Mouse (Mus musculus): ENCODE measurements around the gene Ppp1r27. TPM values are rescaled to one million over a fixed set of nuclear protein-coding genes. Genes with fewer than 3 reads are reported as not detected.
A peak's percentile ranks its signal among the peaks of the same experiment; 100 is the strongest.
"Not testable (repeated sequence)": the region's sequence is repeated elsewhere in the genome, so short reads cannot be mapped to it uniquely, and the experiment has no call there.

The Ppp1r27 gene
- polyA plus RNA-seq, 1 experiment from 2014 or later, result not detected

DNA sequence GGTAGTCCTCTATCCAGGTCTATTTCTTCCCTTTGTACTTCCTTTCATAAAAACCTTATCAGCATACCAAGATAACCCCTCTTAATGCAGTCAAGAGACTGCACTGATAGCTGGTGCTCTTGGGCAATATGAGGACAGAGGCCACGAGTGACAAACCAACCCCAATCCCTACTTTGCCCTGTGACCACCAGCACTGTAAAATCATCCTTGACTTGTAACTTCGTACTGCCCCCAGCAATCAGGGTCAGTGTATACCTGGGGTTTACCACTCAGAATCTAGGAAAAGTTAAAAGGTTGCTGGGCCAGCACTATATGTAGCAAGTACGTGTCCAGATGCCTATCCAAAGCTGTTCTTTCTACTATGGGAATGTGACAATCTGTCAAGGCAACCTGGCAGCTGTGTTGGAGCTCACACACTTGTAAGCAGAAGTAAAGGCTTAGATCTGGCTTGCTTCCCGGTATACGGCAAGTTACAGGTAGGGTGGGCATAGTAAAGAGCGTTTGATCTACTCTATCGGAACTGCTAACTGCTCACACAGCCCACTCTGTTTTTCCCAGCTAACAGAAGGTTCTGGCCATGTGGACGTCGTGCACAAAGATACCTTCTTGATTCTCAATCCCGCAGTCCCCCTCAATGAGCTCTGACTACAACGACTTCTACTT is 21.0 kb upstream of the Ppp1r27 start:
- H3K27me3 ChIP-seq (replicated peaks; ENCODE audit: control insufficient read depth, insufficient read depth, low read length), result no peaks in the 10 kb centered on the region
- peak overlapping the region; percentile 68 for H3K4me2 ChIP-seq (ENCODE audit: low read length)
- peaks cover 19% of the 10 kb centered on the region for H3K4me1 ChIP-seq (replicated peaks; ENCODE audit: control insufficient read depth, insufficient read depth, low read length)
- H3K27ac ChIP-seq (ENCODE audit: low read length), result peak overlapping the region; percentile 84; the same call in 1 of the 2 replicates
- 14% methylated on average over 11 of the region's 11 CpGs for WGBS
- H3K4me3 ChIP-seq (replicated peaks; ENCODE audit: low read length), result peak overlapping the region; percentile 97
- no peak for ATAC-seq
- no peaks in the 10 kb centered on the region for H3K9me3 ChIP-seq (ENCODE audit: control insufficient read depth, low read length)
- H3K36me3 ChIP-seq (ENCODE audit: control insufficient read depth, insufficient read depth), result peaks cover 15% of the 10 kb centered on the region; the same call in 1 of the 2 replicates
- H3K9ac ChIP-seq (replicated peaks; ENCODE audit: low read depth, low read length), result peak overlapping the region; percentile 90

GRCm38 (mm10) chr11:120571122-120571521 is 20.2 kb upstream of the Ppp1r27 start:
- Histone ChIP-seq H3K9ac (replicated peaks; ENCODE audit: low read depth, low read length) (no peak overlapping the region), H3K27me3 (replicated peaks; ENCODE audit: control insufficient read depth, insufficient read depth, low read length) (no peaks in the 10 kb centered on the region), H3K36me3 (ENCODE audit: control insufficient read depth, insufficient read depth) (peaks cover 15% of the 10 kb centered on the region; the same call in 1 of the 2 replicates), H3K4me3 (replicated peaks; ENCODE audit: low read length) (no peak overlapping the region), H3K9me3 (ENCODE audit: control insufficient read depth, low read length) (no peaks in the 10 kb centered on the region), H3K27ac (ENCODE audit: low read length) (no peak overlapping the region), H3K4me2 (ENCODE audit: low read length) (peak overlapping the region; percentile 68), H3K4me1 (replicated peaks; ENCODE audit: control insufficient read depth, insufficient read depth, low read length) (peaks cover 19% of the 10 kb centered on the region)
- no peak for ATAC-seq
- 88% methylated on average over 3 of the region's 3 CpGs for WGBS

DNA sequence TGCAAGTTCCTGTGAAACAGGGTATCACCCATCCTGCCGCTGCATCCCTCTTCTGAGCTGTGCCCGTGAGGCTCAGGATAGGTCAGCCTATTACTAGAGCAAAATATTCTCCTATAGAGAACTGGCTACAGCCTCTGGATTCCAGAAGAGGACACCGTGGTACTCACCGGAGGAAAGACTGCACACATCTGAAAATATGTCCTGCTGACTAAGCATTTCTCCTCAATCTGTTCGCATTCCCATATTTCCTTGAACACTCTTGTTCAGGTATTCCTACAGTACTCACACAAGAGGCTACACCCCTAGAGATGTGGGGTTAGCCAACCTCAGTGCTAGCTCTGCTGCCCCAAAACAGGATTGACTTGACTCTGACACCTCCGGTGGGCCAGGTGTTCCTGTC is 17.4 kb upstream of the Ppp1r27 start:
- Histone ChIP-seq H3K36me3 (ENCODE audit: control insufficient read depth, insufficient read depth) (peaks cover 29% of the 10 kb centered on the region), H3K4me2 (ENCODE audit: low read length) (no peak overlapping the region), H3K9ac (replicated peaks; ENCODE audit: low read depth, low read length) (no peak overlapping the region), H3K27ac (ENCODE audit: low read length) (no peak overlapping the region), H3K9me3 (ENCODE audit: control insufficient read depth, low read length) (no peaks in the 10 kb centered on the region), H3K4me3 (replicated peaks; ENCODE audit: low read length) (no peak overlapping the region), H3K4me1 (replicated peaks; ENCODE audit: control insufficient read depth, insufficient read depth, low read length) (peaks cover 11% of the 10 kb centered on the region), H3K27me3 (replicated peaks; ENCODE audit: control insufficient read depth, insufficient read depth, low read length) (no peaks in the 10 kb centered on the region)
- ATAC-seq, result no peak
- WGBS, result 98% methylated on average over 6 of the region's 6 CpGs

DNA sequence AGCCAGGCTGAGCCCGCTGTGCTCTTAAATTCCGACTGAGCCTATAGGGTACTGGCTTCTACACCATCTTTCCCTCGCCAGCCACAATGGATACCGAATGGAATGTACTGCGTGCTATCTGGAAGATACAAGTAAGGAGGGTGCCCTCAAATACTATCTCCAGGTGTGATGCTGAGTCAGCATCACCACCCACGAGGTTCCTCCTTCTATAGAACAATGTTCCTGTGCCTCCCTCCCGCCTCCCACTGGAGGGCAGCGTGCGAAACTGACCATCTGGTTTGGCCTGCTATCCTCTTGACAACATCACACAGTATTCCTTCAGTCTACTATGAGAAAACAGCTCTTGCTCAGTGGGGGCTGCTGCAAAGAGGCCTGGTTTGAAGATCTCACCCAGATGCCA is 14.2 kb upstream of the Ppp1r27 start:
- Histone ChIP-seq H3K4me2 (ENCODE audit: low read length) (no peak overlapping the region), H3K27ac (ENCODE audit: low read length) (no peak overlapping the region), H3K27me3 (replicated peaks; ENCODE audit: control insufficient read depth, insufficient read depth, low read length) (no peaks in the 10 kb centered on the region), H3K9ac (replicated peaks; ENCODE audit: low read depth, low read length) (no peak overlapping the region), H3K4me3 (replicated peaks; ENCODE audit: low read length) (no peak overlapping the region), H3K36me3 (ENCODE audit: control insufficient read depth, insufficient read depth) (peaks cover 52% of the 10 kb centered on the region), H3K9me3 (ENCODE audit: control insufficient read depth, low read length) (no peaks in the 10 kb centered on the region), H3K4me1 (replicated peaks; ENCODE audit: control insufficient read depth, insufficient read depth, low read length) (no peaks in the 10 kb centered on the region)
- 88% methylated on average over 9 of the region's 9 CpGs for WGBS
- no peak for ATAC-seq

DNA sequence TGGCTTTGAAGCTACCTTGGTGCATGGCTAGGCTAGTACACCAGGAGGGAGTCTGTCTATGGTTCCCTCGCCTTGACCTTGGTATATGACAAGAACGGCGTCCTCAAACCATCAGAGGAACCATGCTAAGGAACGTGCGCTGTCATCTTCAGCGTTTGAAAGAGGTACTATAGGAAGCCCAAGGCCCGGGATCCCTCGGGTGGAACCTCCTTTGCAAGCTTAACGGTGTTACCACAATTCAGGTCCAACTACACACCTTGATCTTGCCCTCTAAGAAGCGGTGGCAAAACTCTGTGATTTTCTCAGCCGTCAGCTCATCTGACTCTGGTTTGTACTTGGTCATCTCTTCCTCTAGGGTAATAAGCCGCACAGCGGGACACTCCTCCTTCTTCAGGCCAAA is 12.0 kb upstream of the Ppp1r27 start:
- ATAC-seq, result no peak
- 97% methylated on average over 13 of the region's 13 CpGs for WGBS

DNA sequence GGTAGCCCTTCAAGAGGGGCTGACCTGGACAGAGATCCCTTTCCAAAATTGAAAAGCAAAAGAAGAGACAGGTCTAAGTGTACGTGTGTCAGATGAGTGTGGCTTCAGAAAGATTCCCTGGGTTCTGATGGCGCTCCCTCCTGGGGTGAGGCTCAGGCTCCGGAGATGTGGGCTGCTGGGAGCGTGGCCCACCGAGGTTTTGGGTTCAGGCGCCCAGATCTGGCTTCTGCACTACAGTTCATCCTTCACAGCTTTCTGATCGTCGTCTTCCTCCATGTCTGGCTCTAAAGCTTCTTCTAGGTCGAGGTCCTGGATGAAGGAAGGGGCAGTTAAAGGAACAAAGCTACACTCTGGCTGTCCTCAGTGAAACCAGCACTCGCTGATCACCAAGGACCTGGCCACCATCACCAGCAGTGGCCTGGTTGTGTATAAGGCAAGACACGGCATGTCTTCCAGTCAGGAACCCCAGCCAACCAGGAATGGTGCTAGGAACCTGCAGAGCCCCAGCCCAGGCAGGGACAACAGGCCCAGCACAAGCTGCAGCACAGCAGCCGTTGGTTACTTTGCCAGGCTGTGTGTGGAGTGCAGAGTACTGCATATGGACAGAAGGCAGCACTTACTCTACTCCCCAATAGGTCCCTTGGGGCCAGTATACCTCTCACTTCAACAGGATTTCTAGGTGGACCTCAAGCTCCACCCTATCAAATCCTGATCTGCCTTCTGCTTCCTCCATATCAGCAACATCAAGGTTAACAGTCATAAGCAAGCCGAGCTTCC is 10.2 kb upstream of the Ppp1r27 start:
- Histone ChIP-seq H3K36me3 (ENCODE audit: control insufficient read depth, insufficient read depth) (peaks cover 46% of the 10 kb centered on the region), H3K4me2 (ENCODE audit: low read length) (no peak overlapping the region), H3K9ac (replicated peaks; ENCODE audit: low read depth, low read length) (no peak overlapping the region), H3K4me1 (replicated peaks; ENCODE audit: control insufficient read depth, insufficient read depth, low read length) (no peaks in the 10 kb centered on the region), H3K27ac (ENCODE audit: low read length) (no peak overlapping the region), H3K4me3 (replicated peaks; ENCODE audit: low read length) (no peak overlapping the region), H3K27me3 (replicated peaks; ENCODE audit: control insufficient read depth, insufficient read depth, low read length) (no peaks in the 10 kb centered on the region), H3K9me3 (ENCODE audit: control insufficient read depth, low read length) (no peaks in the 10 kb centered on the region)
- WGBS, result 95% methylated on average over 13 of the region's 13 CpGs
- ATAC-seq, result no peak

More for the DNA sequence above, 12.0 kb upstream of the Ppp1r27 start:
- Histone ChIP-seq H3K27ac (ENCODE audit: low read length) (no peak overlapping the region), H3K9ac (replicated peaks; ENCODE audit: low read depth, low read length) (no peak overlapping the region), H3K9me3 (ENCODE audit: control insufficient read depth, low read length) (no peaks in the 10 kb centered on the region), H3K4me2 (ENCODE audit: low read length) (no peak overlapping the region), H3K4me3 (replicated peaks; ENCODE audit: low read length) (no peak overlapping the region), H3K27me3 (replicated peaks; ENCODE audit: control insufficient read depth, insufficient read depth, low read length) (no peaks in the 10 kb centered on the region), H3K36me3 (ENCODE audit: control insufficient read depth, insufficient read depth) (peaks cover 50% of the 10 kb centered on the region), H3K4me1 (replicated peaks; ENCODE audit: control insufficient read depth, insufficient read depth, low read length) (no peaks in the 10 kb centered on the region)

GRCm38 (mm10) chr11:120558843-120559242 is 7.9 kb upstream of the Ppp1r27 start:
- peaks cover 36% of the 10 kb centered on the region for H3K36me3 ChIP-seq (ENCODE audit: control insufficient read depth, insufficient read depth)
- not testable (repeated sequence) for H3K27ac ChIP-seq (ENCODE audit: low read length); H3K4me2 ChIP-seq (ENCODE audit: low read length); H3K4me3 ChIP-seq (replicated peaks; ENCODE audit: low read length); H3K9me3 ChIP-seq (ENCODE audit: control insufficient read depth, low read length); H3K4me1 ChIP-seq (replicated peaks; ENCODE audit: control insufficient read depth, insufficient read depth, low read length); H3K9ac ChIP-seq (replicated peaks; ENCODE audit: low read depth, low read length); ATAC-seq; H3K27me3 ChIP-seq (replicated peaks; ENCODE audit: control insufficient read depth, insufficient read depth, low read length)
- 88% methylated on average over 6 of the region's 6 CpGs for WGBS

GRCm38 (mm10) chr11:120555260-120555659 is 4.3 kb upstream of the Ppp1r27 start:
- Histone ChIP-seq H3K27ac (ENCODE audit: low read length) (no peak overlapping the region), H3K9ac (replicated peaks; ENCODE audit: low read depth, low read length) (no peak overlapping the region), H3K4me2 (ENCODE audit: low read length) (no peak overlapping the region), H3K9me3 (ENCODE audit: control insufficient read depth, low read length) (no peaks in the 10 kb centered on the region), H3K27me3 (replicated peaks; ENCODE audit: control insufficient read depth, insufficient read depth, low read length) (no peaks in the 10 kb centered on the region), H3K4me1 (replicated peaks; ENCODE audit: control insufficient read depth, insufficient read depth, low read length) (peaks cover 3% of the 10 kb centered on the region), H3K4me3 (replicated peaks; ENCODE audit: low read length) (no peak overlapping the region), H3K36me3 (ENCODE audit: control insufficient read depth, insufficient read depth) (peaks cover 4% of the 10 kb centered on the region)
- ATAC-seq, result no peak
- WGBS, result 89% methylated on average over 2 of the region's 2 CpGs

DNA sequence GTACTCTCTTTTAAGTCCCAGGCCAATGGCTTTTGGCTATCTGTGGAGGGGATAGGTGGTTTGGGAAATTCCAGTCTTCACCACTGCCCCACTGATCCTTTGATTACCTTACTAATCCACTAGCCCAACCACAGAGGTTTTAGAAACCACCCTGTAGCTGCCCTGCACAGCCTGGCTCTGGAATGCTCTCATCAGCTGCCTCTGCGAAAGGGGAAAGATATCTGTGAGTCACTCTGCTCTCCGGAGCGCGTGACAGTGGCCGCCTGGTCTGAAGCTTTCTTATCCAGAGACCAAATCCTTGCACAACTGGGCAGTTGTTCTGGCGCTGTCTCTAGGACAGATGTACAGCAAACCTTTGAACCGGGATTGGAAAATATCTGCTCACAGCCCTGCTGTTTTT is 3.9 kb upstream of the Ppp1r27 start:
- Histone ChIP-seq H3K4me1 (replicated peaks; ENCODE audit: control insufficient read depth, insufficient read depth, low read length) (peaks cover 7% of the 10 kb centered on the region), H3K27ac (ENCODE audit: low read length) (no peak overlapping the region), H3K4me3 (replicated peaks; ENCODE audit: low read length) (no peak overlapping the region), H3K36me3 (ENCODE audit: control insufficient read depth, insufficient read depth) (peaks cover 4% of the 10 kb centered on the region; the same call in 1 of the 2 replicates), H3K4me2 (ENCODE audit: low read length) (no peak overlapping the region), H3K27me3 (replicated peaks; ENCODE audit: control insufficient read depth, insufficient read depth, low read length) (no peaks in the 10 kb centered on the region), H3K9me3 (ENCODE audit: control insufficient read depth, low read length) (no peaks in the 10 kb centered on the region), H3K9ac (replicated peaks; ENCODE audit: low read depth, low read length) (no peak overlapping the region)
- WGBS, result 79% methylated on average over 7 of the region's 7 CpGs
- ATAC-seq, result no peak
